Mouse (Mus musculus) CD8-positive naive resting alpha-beta T cell, adult 57 days (primary cell): ENCODE measurements around the gene AC131692.1. TPM values are rescaled to one million over a fixed set of nuclear protein-coding genes. Genes with fewer than 3 reads are reported as not detected.

Experiments used
- total RNA-seq: library from RNA; stranded (reverse); gene quantifications from one replicate; pipeline ENCODE4 v1.2.4, GENCODE M21; 2023

AC131692.1 gene
- total RNA-seq: not detected

DNA sequence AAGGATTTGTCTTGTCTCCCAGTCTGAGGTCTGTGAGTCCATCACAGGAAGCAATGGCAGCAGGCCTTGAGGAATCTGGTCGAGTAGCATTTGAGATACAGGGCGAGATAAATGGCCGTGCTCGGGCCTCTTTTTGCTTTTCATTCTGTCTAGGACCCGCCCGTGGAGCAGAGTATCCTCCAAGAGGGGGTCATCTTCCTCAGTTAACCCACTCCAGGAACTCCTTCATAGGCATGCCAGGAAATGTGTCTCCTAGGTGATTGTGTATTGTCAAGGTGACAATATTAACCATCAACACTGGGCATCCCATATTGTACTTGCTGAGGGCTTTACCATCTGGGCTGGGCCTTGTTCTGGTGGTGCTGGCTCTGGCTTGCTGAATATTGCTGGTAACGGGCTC, at the start of gene AC131692.1:
Gene AC131692.1, plus strand, starts transcription at position 301 of the 400 bp plus-strand sequence.

DNA sequence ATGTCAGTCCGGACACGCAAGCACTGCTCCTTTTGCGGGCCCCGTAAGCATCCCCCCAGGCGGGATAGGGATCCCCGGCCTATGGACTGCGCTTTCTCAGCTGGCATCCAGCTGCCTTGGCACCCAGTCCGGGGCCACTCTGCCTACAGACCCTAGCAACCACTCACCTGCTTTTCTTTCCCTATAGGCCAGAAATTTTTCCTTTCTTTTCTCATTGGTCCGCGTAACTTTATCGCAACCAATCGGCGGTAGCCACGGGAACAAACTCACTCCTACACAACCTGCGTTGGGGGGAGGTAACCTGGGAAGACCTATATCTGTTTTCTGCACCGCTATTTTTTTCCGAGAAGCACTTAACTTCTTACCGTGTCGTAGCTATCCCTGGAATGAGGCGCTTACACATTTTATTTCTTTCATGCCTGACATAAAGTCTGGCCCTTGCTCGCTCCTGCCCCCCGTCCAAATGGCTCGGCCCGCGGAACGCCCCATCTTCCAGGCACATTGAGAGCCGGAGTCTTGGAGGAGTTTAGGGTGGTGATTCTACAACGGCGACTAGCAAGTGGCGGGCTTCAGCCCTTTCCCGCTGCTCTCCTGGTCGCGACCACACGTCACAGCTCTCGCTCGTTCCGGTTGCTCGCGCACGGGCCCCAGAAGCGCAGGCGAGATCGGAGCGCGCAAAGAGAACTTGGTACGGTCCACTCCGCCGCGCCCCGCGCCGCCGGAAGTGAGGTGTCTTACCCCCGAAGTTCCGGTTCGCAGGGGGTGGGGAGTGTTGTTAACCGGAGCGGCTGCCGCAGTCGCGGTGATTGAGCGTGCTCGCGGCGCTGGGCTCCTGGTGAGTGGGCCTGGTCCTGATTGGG, 47.7 kb upstream of the AC131692.1 start, which contains the start of gene Syvn1:
Gene Syvn1, plus strand, starts transcription at position 283 of the 860 bp plus-strand sequence.

DNA sequence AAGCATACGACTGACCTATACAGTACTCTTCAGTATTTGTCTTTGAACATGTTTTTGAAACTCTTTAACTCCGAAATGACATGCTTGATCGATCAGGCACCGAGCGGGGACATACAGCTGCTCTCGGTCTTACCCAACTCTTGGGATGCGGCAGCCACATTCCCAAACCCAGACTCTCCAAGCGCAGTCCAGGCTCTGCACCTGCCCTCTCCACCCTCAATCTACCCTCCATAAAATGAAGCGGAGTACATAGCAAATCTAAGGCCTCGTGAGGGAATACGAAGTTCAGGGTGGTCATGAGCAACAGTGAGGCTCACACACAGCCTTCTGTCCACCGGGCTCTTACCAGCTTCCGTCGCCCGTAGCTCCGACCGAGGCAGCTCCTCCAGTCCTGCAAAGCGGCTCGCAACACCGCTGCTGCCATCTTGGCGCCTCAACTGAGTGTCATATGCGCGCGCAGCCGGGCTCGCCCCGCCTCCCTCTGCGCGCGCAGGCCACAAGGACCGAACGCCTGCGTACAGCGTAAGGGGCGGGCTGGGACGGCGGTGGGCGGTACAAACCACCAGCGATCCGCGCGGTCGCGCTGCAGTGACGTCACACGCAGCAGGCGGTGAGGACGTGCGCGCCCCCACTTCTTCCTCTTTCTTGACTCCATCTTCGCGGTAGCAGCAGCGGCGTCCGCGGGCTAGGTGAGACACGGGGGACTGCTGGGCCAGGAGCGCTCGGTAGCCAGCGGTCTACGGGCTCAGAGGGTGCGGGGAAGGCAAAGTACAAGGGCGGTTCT, 36.7 kb upstream of the AC131692.1 start, which contains the start of the genes Mrpl49 and Fau:
Gene Mrpl49, minus strand, starts transcription at position 473 of the 784 bp plus-strand sequence.
Gene Fau, plus strand, starts transcription at position 532 of the 784 bp plus-strand sequence.

GRCm38 (mm10) chr19:6061021-6061533, 33.1 kb upstream of the AC131692.1 start, which contains the start of gene Znhit2:
TSS of gene Znhit2 (plus strand) at chr19:6061192.

GRCm38 (mm10) chr19:6067724-6068415, 26.3 kb upstream of the AC131692.1 start, which contains the start of gene Tm7sf2:
TSS of gene Tm7sf2 (minus strand) at chr19:6068373.

GRCm38 (mm10) chr19:6076564-6077393, 17.4 kb upstream of the AC131692.1 start, which contains the start of gene Vps51:
TSS of gene Vps51 (minus strand) at chr19:6077231.

GRCm38 (mm10) chr19:6079983-6080480, 14.2 kb upstream of the AC131692.1 start, which contains the start of gene Tmem262:
TSS of gene Tmem262 (plus strand) at chr19:6080033.

GRCm38 (mm10) chr19:6082156-6082555, 12.1 kb upstream of the AC131692.1 start, which contains the start of gene Gm28374:
TSS of gene Gm28374 (minus strand) at chr19:6082256.

DNA sequence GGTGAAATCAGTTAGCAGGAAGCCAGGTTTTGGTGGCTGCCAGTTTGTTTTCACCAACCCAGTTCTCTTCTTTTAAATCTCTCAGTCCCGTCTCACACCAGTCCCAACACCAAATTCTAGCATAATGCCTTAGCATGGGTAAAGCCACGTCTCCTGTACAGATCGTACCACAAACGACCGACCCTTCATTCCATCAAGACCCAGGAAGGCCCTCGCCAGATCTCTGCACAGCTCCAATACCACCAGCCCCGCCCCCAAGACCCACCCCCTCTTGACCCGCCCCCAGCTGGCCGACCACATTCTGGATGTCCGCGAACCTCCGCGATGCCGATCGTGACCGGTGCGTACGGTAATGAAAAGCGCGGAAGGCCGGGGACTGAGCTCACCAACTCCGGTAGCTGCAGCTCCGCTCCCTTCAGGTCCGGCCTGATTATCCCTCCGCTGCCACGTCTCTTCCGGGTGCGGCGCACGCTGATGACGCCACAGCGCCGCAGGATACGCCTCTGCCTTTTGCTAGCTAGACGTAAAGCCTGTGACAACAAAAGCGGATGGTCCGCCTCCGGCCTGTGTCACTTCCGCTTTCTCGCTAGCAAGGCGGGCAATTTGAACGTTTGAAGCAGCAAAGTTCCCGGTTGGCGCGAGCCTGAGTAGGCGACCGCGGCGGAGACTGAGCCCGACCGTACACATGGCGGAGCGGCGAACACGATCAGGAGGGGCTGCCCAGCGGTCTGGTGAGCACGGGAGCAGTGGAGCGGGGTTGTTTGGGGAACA, 9.6 kb upstream of the AC131692.1 start, which contains the start of the genes Zfpl1 and Cdca5:
Gene Zfpl1, minus strand, starts transcription at position 479 of the 771 bp plus-strand sequence.
Gene Cdca5, plus strand, starts transcription at position 506 of the 771 bp plus-strand sequence.

GRCm38 (mm10) chr19:6105586-6105985, 11.4 kb downstream of the AC131692.1 start, which contains the start of gene Naaladl1:
TSS of gene Naaladl1 (plus strand) at chr19:6105782.

GRCm38 (mm10) chr19:6117986-6118676, 23.9 kb downstream of the AC131692.1 start, which contains the start of gene Sac3d1:
TSS of gene Sac3d1 (minus strand) at chr19:6118650.

DNA sequence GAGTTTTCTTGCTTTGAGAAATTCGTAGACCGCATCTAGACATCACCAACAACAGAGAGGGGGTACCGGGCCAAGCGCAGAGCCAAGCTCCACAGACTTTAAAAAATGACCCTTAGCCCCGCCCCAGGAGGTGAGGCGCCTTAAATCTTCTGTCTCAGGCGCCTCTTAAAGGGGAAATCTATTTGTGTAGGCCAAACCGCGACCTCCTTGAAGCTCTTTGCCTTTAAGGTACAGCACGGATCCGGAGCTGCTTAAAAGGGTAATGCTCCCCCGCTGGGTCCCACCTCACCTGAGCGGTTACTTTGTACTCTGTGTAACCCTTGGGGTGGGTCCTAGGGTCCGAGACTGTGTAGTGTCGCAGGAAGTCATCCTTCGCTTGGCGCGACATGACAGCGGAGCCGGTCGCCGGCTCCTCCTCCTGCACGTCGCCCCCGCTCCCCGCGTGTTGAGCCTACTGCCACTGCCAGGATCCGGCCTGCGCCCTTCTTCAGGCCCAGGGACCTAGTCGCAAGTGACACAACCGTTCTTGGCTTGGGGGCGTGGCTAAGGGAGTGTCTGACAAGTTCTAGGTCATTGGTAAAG, 33.6 kb downstream of the AC131692.1 start, which contains the start of gene Snx15:
Gene Snx15, minus strand, starts transcription at position 545 of the 582 bp plus-strand sequence.

GRCm38 (mm10) chr19:6140678-6141393, 46.6 kb downstream of the AC131692.1 start, which contains the start of gene Batf2:
TSS of gene Batf2 (plus strand) at chr19:6140983.

GRCm38 (mm10) chr19:6141394-6141749, 47.2 kb downstream of the AC131692.1 start, which contains the start of gene Arl2:
TSS of gene Arl2 (minus strand) at chr19:6141548.

